Mouse (Mus musculus) intestine, embryonic 16.5 days (tissue): ENCODE measurements at regions not wholly inside any gene's neighbourhood (a gene's known extent, or its start where the extent isn't known, plus 50 kb on each side); places are given as distances from the start of the nearest gene placed in this dataset.

Experiments
- ATAC-seq: fragments of 200-750 bp; cut with Nextera tagmentation; 2 replicates; pipeline ENCODE4 v1.8.0; 2017; ENCODE audit warnings: moderate TSS enrichment, moderate library complexity
- H3K27ac ChIP-seq: fragments of 300-500 bp; sonication (generic); 2 replicates; pipeline ENCODE4 v1.5.1; 2014; ENCODE audit warnings: mild to moderate bottlenecking, low read length
- H3K27me3 ChIP-seq: fragments of 300-500 bp; sonication (generic); replicated peaks from 2 replicates; pipeline ENCODE4 v1.6.1; 2014; ENCODE audit warnings: low read length, control low read depth, mixed read lengths; ENCODE audit not compliant: control insufficient read depth, insufficient read depth
- H3K36me3 ChIP-seq: fragments of 300-500 bp; sonication (generic); 2 replicates; pipeline ENCODE4 v1.6.1; 2014; ENCODE audit warnings: low read length, control low read depth; ENCODE audit not compliant: control insufficient read depth, insufficient read depth
- H3K4me1 ChIP-seq: fragments of 300-500 bp; sonication (generic); 2 replicates; pipeline ENCODE4 v1.6.1; 2014; ENCODE audit warnings: low read length, control low read depth, mixed read lengths; ENCODE audit not compliant: control insufficient read depth, insufficient read depth
- H3K4me2 ChIP-seq: fragments of 300-500 bp; sonication (generic); 2 replicates; pipeline ENCODE4 v1.6.1; 2014; ENCODE audit warnings: low read depth, low read length, control low read depth
- H3K4me3 ChIP-seq: fragments of 300-500 bp; sonication (generic); 2 replicates; pipeline ENCODE4 v1.5.1; 2014; ENCODE audit warnings: mild to moderate bottlenecking, low read length
- H3K9ac ChIP-seq: fragments of 300-500 bp; sonication (generic); 2 replicates; pipeline ENCODE4 v1.6.1; 2014; ENCODE audit warnings: low read depth, low read length
- H3K9me3 ChIP-seq: fragments of 300-500 bp; sonication (generic); 2 replicates; pipeline ENCODE4 v1.6.1; 2016; ENCODE audit warnings: low read length, control low read depth; ENCODE audit not compliant: control insufficient read depth
- WGBS: fragments of 180-500 bp; shearing (Covaris S2); extraction: QIAGEN DNeasy Blood & Tissue Kit; methylation state at CpG from one replicate; pipeline ENCODE4 v1.1.7; 2014; 5-methylcytosine and 5-hydroxymethylcytosine counted together

DNA sequence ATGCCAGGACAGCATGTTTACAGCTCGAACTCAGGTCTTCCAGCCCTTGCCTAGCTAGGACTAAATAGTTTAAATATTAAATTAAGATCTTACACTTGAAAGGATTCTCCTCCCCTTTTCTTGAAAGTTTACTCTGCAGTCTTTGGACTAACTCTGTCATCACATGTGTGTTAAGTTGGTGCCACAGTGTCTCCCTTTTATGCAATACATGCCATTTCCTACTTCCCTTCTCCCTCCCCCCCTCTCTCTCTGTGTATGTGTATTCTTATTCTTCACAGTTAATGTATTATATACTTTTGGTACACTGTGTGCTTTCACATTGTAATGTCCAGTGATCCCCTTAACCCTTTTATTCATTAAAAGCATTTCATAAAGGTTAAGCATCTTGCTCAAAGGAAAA is 63.9 kb upstream of the Dock10 start:
- WGBS: 77% methylated on average over 1 of the region's 1 CpGs

DNA sequence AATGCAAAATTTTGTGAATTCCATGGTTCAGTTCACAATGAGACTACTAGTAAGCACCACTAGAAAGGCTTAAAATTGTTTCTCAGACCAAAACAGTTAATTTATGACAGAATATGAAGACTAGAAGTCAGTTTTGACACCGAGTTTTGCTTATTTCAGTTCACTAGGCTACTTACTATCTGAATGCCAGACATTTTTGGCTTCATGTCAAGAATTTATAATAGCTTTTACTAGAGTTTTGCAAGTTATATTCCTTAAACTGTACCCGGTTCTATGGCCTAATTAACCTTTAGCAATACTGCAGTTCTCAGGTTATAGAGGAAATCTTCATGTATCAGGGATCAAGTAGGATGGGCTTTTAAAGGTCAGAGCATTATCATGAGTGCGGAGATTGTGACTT is 54.6 kb upstream of the Dock10 start:
- H3K9me3 ChIP-seq: no peaks in the 10 kb centered on the region
- no peak overlapping the region for H3K27ac ChIP-seq
- no peaks in the 10 kb centered on the region for H3K36me3 ChIP-seq
- H3K4me3 ChIP-seq: no peak overlapping the region
- H3K27me3 ChIP-seq: no peaks in the 10 kb centered on the region
- WGBS: 55% methylated on average over 3 of the region's 3 CpGs
- no peaks in the 10 kb centered on the region for H3K4me1 ChIP-seq
- no peak overlapping the region for H3K9ac ChIP-seq
- H3K4me2 ChIP-seq: no peak overlapping the region
- no peak for ATAC-seq

More for the DNA sequence above, 63.9 kb upstream of the Dock10 start:
- Histone ChIP-seq H3K4me3 (no peak overlapping the region), H3K4me2 (no peak overlapping the region), H3K36me3 (no peaks in the 10 kb centered on the region), H3K4me1 (no peaks in the 10 kb centered on the region), H3K9me3 (no peaks in the 10 kb centered on the region), H3K27me3 (no peaks in the 10 kb centered on the region), H3K27ac (no peak overlapping the region), H3K9ac (no peak overlapping the region)
- no peak for ATAC-seq
